Mouse (Mus musculus) heart, adult 2 months (tissue): ENCODE measurements at regions not wholly inside any gene's neighbourhood (a gene's known extent, or its start where the extent isn't known, plus 50 kb on each side); places are given as distances from the start of the nearest gene placed in this dataset.

Experiments
- CTCF ChIP-seq: fragments of 200-600 bp; IDR thresholded peaks from 2 replicates; pipeline ENCODE4 v1.8.1; 2022; ENCODE audit warnings: antibody characterized with exemption, mild to moderate bottlenecking, moderate library complexity
- EP300 ChIP-seq: fragments of 200-500 bp; IDR thresholded peaks from 2 replicates; pipeline ENCODE4 v1.6.1; 2011; ENCODE audit warnings: low read depth, low read length, control low read depth; ENCODE audit not compliant: insufficient read depth

- TF ChIP-seq EP300 (no peak), CTCF (no peak)
Measured at GRCm38 (mm10) chr5:9829750-9830149, 104.8 kb upstream of the Grm3 start.
